Mouse (Mus musculus) spleen, adult 2 months (tissue): ENCODE data around the gene Sfswap.

Source experiments
- CTCF ChIP-seq: fragments of 200-500 bp; IDR thresholded peaks from 2 replicates; pipeline ENCODE4 v1.5.1; 2011; ENCODE audit warnings: mild to moderate bottlenecking, inconsistent platforms; ENCODE audit not compliant: insufficient read depth, insufficient read length, insufficient replicate concordance; ENCODE audit errors: extremely low read depth
- POLR2A ChIP-seq: fragments of 200-500 bp; IDR thresholded peaks from 2 replicates; pipeline ENCODE4 v1.6.1; 2011; ENCODE audit warnings: low read depth, low read length, inconsistent platforms

- no peak for TF ChIP-seq CTCF
- no peak for TF ChIP-seq POLR2A
Observed at GRCm38 (mm10) chr5:129583331-129583730, 82.3 kb downstream of the Sfswap start.
